Mouse (Mus musculus): ENCODE measurements around the gene Gnai1. TPM values are rescaled to one million over a fixed set of nuclear protein-coding genes. Genes with fewer than 3 reads are reported as not detected.

Gene Gnai1
- polyA plus RNA-seq (2017; shearing (Covaris generic)): not detected

DNA sequence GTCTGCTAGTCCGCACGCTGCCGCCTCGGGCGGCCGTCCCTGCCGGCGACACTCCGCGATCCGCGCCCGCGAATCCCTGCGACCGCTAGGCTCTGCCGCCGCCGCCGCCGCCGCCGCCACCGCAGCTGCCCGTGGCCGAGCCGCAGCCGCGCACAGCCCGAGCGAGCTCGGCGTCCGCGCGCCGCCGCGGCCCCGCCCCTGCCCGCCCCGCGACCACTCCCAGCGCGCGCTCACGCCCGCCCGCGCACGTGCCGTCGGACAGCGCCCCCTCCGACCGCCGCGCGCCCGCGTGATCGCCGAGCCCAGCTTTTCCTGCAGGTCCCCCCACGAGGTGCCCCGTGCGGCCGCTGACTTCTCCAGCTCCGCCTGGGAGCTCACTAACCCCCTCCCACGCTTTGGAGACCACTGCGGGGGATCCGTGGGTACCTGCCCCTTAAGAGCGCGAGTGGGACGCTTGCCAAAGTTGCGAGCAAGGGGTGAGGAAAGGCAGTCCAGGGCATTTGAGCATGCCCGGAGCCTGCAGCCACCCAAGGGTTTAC is at the start of gene Gnai1:
Gene Gnai1, minus strand, starts transcription at position 75 of the 539 bp plus-strand sequence.

Measured in activated CD4-positive, CD25-positive, alpha-beta regulatory T cell, adult 9 weeks (primary cell).